Mouse (Mus musculus) kidney, adult 2 months (tissue): Measurements from ENCODE around the gene Abcg4.

Experiments used
- CTCF ChIP-seq: fragments of 200-500 bp; conservative IDR thresholded peaks from 2 replicates; pipeline ENCODE4 v1.5.1; 2011; ENCODE audit warnings: low read depth, mild to moderate bottlenecking, control low read depth, low read length, moderate library complexity, mixed read lengths; ENCODE audit not compliant: insufficient read depth, insufficient read length
- POLR2A ChIP-seq: fragments of 200-500 bp; IDR thresholded peaks from one replicate; pipeline ENCODE4 v1.6.1; 2011; ENCODE audit warnings: low read depth, low read length, control low read depth

- TF ChIP-seq POLR2A (no peak), CTCF (no peak)
These were observed 26.5 kb upstream of the Abcg4 start for GRCm38 (mm10) chr9:44314910-44315309.
